Mouse (Mus musculus) adrenal gland, postnatal 36 days (tissue): Measurements from ENCODE around the gene Tmem101. TPM values are rescaled to one million over a fixed set of nuclear protein-coding genes. Genes with fewer than 3 reads are reported as not detected.
"Not testable (repeated sequence)": the region's sequence is repeated elsewhere in the genome, so short reads cannot be mapped to it uniquely, and the experiment has no call there.

ENCODE experiments used
- DNase-seq, 2 experiments: peaks; one replicate each; pipeline ENCODE4 v3.0.0; 2021; ENCODE audit warnings: mixed read lengths in 1 of 2
- long read RNA-seq, 2 experiments: library from polyadenylated mRNA; stranded (forward); transcript quantifications; one replicate each; pipeline ENCODE4 v2.0.0; 2021; ENCODE audit warnings: borderline sequencing depth in 2 of 2
- total RNA-seq, 2 experiments: library from RNA; stranded (reverse); gene quantifications; 2 replicates each; pipeline ENCODE4 v1.2.3; 2021

Gene Tmem101
- 10 to 100 TPM; 15.2 to 17.7 TPM for total RNA-seq
- long read RNA-seq, experiment 1, transcript Tmem101-201 (4 exons, 1,574 nt): major isoform, 39 of 50 reads
- long read RNA-seq, experiment 1, partial matches to known transcripts: 2 of 50 reads
- long read RNA-seq, experiment 1, other reads (novel, unspliced or antisense): 9 of 50 reads
- long read RNA-seq, experiment 2, transcript Tmem101-201 (4 exons, 1,574 nt): major isoform, 7 of 8 reads
- long read RNA-seq, experiment 2, partial matches to known transcripts: 0 of 8 reads
- long read RNA-seq, experiment 2, other reads (novel, unspliced or antisense): 1 of 8 reads

DNA sequence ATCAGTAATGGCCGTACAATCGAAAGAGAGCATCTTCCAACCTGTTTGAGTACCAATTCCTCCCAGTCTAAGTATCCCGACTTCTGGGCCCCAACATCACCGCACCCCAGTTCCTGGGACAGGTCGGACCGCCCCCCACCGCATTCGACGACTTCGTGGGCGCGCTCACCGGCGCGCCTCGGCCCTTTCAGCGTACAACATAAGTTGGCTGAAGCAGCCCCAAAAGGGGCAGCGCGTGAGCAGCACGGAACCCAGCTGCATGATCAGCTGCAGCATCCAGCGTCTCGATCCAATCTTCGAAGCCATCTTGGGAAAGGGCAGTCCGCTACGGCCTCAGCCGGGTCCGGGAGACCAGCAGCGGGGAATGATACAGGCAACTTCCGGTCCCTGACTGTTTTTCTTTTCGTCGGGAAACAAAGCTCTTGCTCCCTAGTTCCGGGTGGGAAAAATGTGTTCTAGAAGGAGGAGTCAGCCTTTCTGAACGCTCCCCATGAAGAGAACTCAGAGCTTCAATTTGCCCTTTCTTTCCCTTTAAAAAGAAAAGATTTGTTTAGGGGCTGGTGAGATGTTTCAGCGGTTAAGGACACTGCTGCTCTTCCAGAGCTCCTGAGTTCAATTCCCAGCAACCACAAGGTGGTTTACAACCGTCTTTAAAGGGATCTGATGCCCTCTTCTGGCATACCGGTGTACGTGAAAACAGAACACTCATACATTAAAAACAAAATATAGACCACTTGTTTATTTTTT lies at the start of gene Tmem101:
Gene Tmem101 (minus strand): TSS at position 366 of the 747 bp plus-strand sequence.
- DNase-seq: peak; percentile 93 to 95

DNA sequence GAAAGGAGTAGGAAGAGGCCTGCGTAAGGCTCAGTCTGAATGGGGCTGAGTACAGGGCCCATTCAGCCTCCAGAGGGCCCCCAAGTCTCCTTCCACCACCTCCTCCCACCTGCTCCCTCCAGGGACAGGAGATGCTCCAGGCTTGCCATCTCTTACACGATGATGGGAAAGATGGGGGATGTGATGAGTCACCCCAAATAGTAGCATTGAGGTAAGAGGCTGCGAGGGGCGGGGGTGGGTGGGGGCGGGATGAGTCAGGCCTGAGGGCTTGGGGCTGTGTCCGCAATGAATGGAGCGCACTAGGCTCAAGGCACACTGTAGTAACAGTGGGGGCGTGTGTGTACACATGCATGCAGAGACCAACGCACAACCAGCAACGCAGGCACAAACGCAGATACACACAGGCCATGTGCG lies 45.2 kb upstream of the Tmem101 start:
- DNase-seq: no peak

DNA sequence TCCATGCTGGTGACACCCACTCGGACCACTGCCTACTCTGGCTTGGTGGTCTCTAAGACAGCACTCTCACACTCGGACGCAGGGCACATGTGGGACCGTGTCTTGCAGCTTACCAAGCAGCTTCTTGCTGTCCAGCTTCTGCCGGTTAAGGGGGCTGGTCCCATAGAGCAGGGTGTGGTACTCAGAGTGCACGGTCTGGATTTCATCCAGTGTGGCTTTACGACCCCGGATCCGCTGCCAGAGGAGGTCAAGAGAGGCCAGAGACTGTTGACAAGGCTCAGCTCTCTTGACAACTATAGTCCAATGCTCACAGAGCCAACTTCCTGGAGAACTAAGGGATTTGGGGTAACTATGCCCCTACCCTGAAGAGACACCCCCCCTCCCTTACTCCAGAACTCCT lies 43.7 kb upstream of the Tmem101 start:
- DNase-seq: no peak

- no peak for DNase-seq
Measured at GRCm38 (mm10) chr11:102198245-102198644, 42.0 kb upstream of the Tmem101 start.

DNA sequence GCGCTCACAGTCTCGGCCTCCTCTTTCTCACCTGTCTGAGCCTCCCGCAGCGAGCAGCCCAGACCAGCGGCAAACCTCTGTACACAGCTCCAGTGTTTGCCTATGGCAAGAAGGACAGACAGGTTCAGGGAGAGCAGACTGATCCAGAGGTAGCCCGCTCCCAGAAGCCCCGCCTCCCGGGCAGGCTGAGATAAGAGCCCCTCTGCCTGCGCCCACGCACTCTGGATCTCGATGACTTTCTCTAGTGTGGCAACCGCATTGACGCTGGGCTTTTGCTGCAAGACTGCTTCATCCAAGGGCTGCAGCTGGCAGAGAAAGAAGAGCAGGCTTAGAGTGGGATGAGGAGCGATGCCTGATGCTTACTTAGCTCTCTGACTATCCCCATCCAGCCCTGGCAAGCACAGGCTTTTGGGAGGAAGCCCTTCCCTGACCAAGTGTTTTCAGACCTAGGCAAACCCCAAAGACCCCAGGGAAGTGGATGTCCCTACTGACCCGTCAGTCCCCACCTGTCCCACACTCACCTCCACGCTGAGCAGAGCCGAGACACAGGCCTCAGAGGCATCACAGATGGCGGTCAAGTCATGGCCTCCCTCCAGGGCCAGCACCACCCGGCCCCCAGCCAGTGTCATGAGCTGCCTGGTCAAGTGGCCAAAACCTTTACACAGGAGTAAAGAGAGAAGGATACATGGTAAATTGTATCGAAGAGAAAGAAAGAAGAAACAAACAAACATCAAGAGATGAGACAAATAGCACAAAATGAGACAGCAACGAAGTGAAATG lies 40.0 kb upstream of the Tmem101 start:
- DNase-seq: peak in 1 of 2 experiments; percentile 25

GRCm38 (mm10) chr11:102193657-102194440 lies 37.6 kb upstream of the Tmem101 start:
- peak; percentile 79 to 85 for DNase-seq

- DNase-seq: no peak
Measured at GRCm38 (mm10) chr11:102190848-102191247, 34.6 kb upstream of the Tmem101 start.

DNA sequence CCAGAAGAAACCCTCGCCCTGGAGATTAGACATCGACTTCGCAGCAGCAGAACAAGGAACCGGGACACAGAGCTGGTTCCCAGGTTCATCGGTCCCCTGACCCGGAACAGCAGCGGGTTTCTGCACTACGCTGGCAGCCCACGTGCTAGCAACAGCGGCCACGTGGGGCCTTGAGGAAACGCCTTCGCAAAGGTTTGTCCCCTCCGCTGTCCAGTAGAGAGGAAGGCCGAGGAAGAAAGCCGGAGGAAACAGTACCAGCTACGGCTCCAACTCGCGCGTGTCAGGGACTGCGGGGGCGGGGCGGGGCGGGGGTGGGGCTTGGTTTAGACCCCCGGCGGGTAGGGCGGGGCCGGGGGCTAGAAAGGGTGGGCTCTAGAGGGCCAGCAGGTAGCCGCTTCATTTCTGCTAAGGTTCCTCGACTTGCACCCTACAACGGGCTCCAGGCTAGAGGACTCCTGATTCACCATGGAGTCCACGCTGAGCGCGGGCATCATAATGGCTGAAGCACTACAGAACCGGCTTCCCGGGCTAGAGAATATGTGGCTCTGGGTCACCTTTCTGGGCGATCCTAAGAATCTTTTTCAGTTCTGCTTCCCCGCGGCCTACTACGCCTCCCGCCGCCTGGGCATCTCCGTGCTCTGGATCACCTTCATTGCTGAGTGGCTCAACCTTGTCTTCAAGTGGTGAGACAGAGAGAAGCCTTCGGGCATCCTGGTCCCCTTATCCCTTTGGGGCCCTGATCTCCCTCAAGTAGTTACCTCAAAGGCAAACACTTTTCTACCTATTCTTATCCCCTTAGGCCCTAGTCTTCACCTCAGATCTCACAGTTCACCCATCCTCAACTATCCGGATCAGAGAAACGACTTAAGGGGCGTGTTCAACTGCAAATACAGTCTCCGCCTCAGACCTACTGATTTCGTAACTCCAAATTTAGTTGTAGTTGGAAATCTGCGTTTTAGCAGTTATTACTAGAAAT lies 33.5 kb upstream of the Tmem101 start, which contains the start of gene G6pc3:
Gene G6pc3 (plus strand): TSS at position 160 of the 976 bp plus-strand sequence.
- DNase-seq: peak; percentile 93 to 94

- DNase-seq: no peak
Measured at GRCm38 (mm10) chr11:102188980-102189379, 32.8 kb upstream of the Tmem101 start.

- DNase-seq: no peak
Measured at GRCm38 (mm10) chr11:102186235-102186634, 30.0 kb upstream of the Tmem101 start.

DNA sequence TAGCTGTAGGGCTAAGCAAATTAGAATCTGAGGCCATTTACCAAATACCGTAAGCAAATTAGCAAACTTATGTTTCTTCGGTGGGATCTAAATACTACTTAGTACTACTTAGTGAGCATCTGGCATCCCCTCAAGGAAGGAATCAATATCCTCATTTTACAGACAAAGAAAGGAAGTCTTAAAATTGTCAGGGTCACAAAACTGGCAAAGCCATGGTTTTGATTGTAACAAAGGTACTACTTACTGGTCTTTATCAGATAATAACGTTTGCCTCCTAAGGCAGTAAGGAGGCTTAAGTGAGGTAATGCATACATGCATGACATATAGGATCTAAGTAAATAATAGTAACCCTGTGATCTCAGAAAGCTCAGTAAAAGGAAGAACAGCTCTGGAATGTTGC lies 29.5 kb upstream of the Tmem101 start:
- DNase-seq: no peak

DNA sequence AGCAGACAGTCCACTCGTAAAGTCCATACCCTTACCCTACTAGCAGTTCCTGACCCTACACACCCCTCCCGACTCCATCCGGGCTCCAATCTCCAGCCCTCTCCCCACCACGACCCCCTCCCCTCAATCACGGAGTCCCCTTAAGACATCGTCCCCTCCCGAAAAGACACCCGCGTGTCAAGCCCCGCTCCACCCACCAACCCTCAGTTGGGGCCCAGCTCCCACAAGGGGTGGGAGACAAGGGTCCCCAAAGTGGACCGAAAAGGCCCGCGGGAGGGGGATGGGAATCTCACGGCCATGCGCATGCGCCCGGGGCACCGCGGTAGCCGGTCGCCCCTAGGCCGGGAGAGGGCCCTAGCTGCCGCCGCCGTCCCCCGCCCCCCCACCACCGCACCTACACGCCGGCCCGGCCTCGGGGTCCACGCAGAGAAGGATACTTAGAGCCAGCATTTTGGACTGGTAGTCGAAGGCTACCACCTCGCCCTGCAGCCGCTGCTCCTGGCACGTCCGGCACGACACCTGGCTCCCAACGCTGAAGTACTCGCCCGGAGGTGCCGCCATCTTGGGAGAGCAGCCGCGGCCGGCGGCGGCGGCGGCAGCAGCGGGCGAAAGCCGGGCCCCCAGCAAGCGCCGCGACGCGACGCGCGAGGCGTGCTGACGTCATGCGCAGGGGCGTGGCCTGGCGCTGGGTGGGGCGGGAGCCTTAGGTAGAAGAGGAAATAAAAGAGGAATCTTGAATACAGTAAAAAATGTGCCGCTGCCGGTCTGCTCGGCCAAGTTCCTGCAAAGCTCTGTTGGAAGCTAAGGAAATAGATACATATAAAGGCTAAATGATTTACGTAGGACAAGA lies 28.7 kb upstream of the Tmem101 start, which contains the start of gene Lsm12:
Gene Lsm12 (minus strand): TSS at position 651 of the 850 bp plus-strand sequence.
- peak; percentile 98 to 99 for DNase-seq

DNA sequence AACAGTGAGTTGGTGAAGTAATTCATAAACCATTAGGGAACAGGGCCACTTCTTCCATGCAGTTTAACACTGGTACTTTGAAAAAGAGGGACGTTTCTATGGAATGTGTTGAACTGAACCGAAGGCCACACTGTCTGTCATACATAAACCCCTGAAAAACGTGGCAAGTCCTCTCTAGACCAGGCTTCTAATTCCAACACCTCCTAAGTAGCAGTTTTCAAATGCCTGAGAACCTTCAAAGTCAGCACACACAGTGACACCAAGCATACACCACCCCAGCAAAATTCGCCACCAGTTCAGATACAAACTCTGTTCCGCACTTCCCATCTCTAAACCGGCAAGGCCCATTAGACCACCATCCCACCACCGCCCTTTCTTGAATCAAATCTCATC lies 28.0 kb upstream of the Tmem101 start:
- DNase-seq: no peak

- DNase-seq: no peak
Measured at GRCm38 (mm10) chr11:102179836-102180235, 23.6 kb upstream of the Tmem101 start.

- no peak for DNase-seq
Measured at GRCm38 (mm10) chr11:102168689-102169088, 12.5 kb upstream of the Tmem101 start.

GRCm38 (mm10) chr11:102167539-102167938 lies 11.3 kb upstream of the Tmem101 start:
- DNase-seq: no peak

DNA sequence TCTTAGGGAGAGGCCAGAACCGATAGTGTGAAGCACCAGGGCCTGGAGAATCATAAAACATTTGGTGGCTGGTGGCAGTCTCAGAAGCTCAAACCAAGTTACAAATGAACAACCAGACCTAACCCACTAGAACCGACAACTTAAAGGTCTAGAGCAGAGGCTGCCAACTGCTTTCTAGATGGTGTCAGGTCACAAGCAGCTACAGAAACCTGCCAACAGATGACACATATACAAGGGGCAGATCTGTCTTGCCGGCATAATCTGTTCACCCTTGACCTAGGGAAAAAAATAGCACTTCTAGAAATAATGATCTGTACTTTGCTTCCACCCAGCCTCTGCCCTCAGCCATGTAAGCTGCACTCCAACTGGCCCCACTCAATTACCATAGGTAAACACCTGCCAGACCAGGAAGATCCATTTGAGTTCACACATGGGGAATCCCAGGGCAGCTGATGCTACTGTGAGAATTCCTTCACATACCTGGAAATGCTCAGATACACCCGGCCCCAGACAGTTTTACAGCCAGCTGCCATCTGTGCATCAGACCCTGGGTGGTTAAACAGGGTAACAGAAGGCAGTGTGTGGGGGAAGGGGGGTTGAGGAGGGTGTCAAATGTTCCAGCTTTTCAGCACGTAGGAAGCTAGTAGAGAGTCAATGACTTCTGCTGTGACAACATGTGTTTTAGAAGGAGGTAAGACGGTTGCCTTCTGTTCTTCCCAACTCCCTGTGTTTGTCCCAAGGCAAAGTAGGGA lies 9.9 kb upstream of the Tmem101 start:
- no peak for DNase-seq

- DNase-seq: no peak
Measured at GRCm38 (mm10) chr11:102159781-102160180, 3.6 kb upstream of the Tmem101 start.

GRCm38 (mm10) chr11:102158024-102158423 lies 1.8 kb upstream of the Tmem101 start:
- not testable (repeated sequence) for DNase-seq
